Mouse (Mus musculus) CH12.LX (cell line): Measurements from ENCODE around the gene Dppa5a. TPM values are rescaled to one million over a fixed set of nuclear protein-coding genes. Genes with fewer than 3 reads are reported as not detected.
"Not testable (repeated sequence)": the region's sequence is repeated elsewhere in the genome, so short reads cannot be mapped to it uniquely, and the experiment has no call there.

Experiments
- DNase-seq: peaks from one replicate; pipeline ENCODE4 v3.0.0-alpha.2; 2013; ENCODE audit errors: extremely low read depth
- H3K27ac ChIP-seq: 2 replicates; pipeline ENCODE4 v1.5.1; 2012; ENCODE audit warnings: low read depth, mild to moderate bottlenecking, control low read depth, moderate library complexity; ENCODE audit not compliant: insufficient read depth
- H3K27me3 ChIP-seq: replicated peaks from 2 replicates; pipeline ENCODE3; 2012; ENCODE audit warnings: inconsistent platforms
- H3K36me3 ChIP-seq, 2 experiments: replicated peaks in 1 of 2; 2 replicates each; pipeline versions ENCODE3 to v1.6.1; 2012; ENCODE audit warnings: inconsistent platforms in 1 of 2, low read length in 1 of 2, mild to moderate bottlenecking in 1 of 2, mixed read lengths in 1 of 2, moderate library complexity in 1 of 2; ENCODE audit not compliant: control insufficient read depth in 1 of 2, insufficient read depth in 1 of 2
- H3K4me1 ChIP-seq, 2 experiments: 2 replicates each; pipeline ENCODE4 v1.6.1; 2012; ENCODE audit warnings: inconsistent platforms in 1 of 2, moderate library complexity in 1 of 2; ENCODE audit not compliant: insufficient read depth in 2 of 2, control insufficient read depth in 1 of 2
- H3K4me2 ChIP-seq: 2 replicates; pipeline ENCODE4 v1.6.1; 2012; ENCODE audit warnings: low read depth, mild to moderate bottlenecking, control low read depth; ENCODE audit not compliant: poor library complexity, insufficient read depth, severe bottlenecking
- H3K4me3 ChIP-seq, 3 experiments: fragments of 150-350 bp in 1 of 3; sonication (generic) in 1 of 3; replicated peaks in 1 of 3; 2 replicates each; pipeline versions ENCODE3 to v1.5.1; 2011 to 2012; ENCODE audit warnings: low read depth in 2 of 3, low read length in 2 of 3, mild to moderate bottlenecking in 2 of 3, moderate library complexity in 2 of 3, control low read depth in 1 of 3, improper control_type of control experiment in 1 of 3, inconsistent platforms in 1 of 3, mixed read lengths in 1 of 3; ENCODE audit not compliant: poor library complexity in 1 of 3
- H3K79me2 ChIP-seq: replicated peaks from 2 replicates; pipeline ENCODE4 v1.6.1; 2012; ENCODE audit warnings: mild to moderate bottlenecking, moderate library complexity; ENCODE audit not compliant: control insufficient read depth, poor library complexity, insufficient read depth, severe bottlenecking; ENCODE audit errors: extremely low read depth
- H3K9ac ChIP-seq: 2 replicates; pipeline ENCODE4 v1.6.1; 2012; ENCODE audit warnings: low read depth, mild to moderate bottlenecking, control low read depth, moderate library complexity; ENCODE audit not compliant: insufficient read depth
- H3K9me3 ChIP-seq: replicated peaks from 2 replicates; pipeline ENCODE3; 2012; ENCODE audit warnings: low read length, inconsistent platforms, mixed read lengths
- CTCF ChIP-seq, 2 experiments: IDR thresholded peaks in 1 of 2; conservative IDR thresholded peaks in 1 of 2; 2 replicates each; pipeline ENCODE4 v1.5.1; 2011 to 2012; ENCODE audit warnings: low read depth in 2 of 2, low read length in 2 of 2, improper control_type of control experiment in 1 of 2, inconsistent platforms in 1 of 2, mild to moderate bottlenecking in 1 of 2, moderate library complexity in 1 of 2
- JUND ChIP-seq: conservative IDR thresholded peaks from 2 replicates; pipeline ENCODE4 v1.6.1; 2011; ENCODE audit warnings: low read depth, low read length, improper control_type of control experiment
- MAFK ChIP-seq: IDR thresholded peaks from 2 replicates; pipeline ENCODE4 v1.6.1; 2011; ENCODE audit warnings: low read length, improper control_type of control experiment; ENCODE audit not compliant: insufficient replicate concordance
- MYC ChIP-seq: IDR thresholded peaks from 2 replicates; pipeline ENCODE4 v1.6.1; 2011; ENCODE audit warnings: low read depth, mild to moderate bottlenecking, improper control_type of control experiment, low read length
- RAD21 ChIP-seq: IDR thresholded peaks from 2 replicates; pipeline ENCODE4 v1.6.1; 2011; ENCODE audit warnings: low read depth, mild to moderate bottlenecking, low read length, improper control_type of control experiment, moderate library complexity
- SMC3 ChIP-seq: IDR thresholded peaks from 2 replicates; pipeline ENCODE4 v1.6.1; 2011; ENCODE audit warnings: low read depth, low read length, improper control_type of control experiment
- ZC3H11A ChIP-seq: IDR thresholded peaks from 2 replicates; pipeline ENCODE4 v1.6.1; 2012; ENCODE audit warnings: low read depth, mild to moderate bottlenecking, inconsistent platforms, low read length, improper control_type of control experiment
- dilution Hi-C: fragments of 300-500 bp; cut with MboI; formaldehyde crosslinking; loops from 2 replicates; pipeline ENCODE4 v1.14.3; 2020; ENCODE audit warnings: low sequenced_read_pairs; ENCODE audit not compliant: extremely low pct_unique_long_range_greater_than_20kb, extremely low pct_ligation_motif_present
- in situ Hi-C: fragments of 300-500 bp; cut with MboI; formaldehyde crosslinking; loops from 3 replicates; pipeline ENCODE4 v1.14.3; 2019; ENCODE audit warnings: low sequenced_read_pairs, low pct_ligation_motif_present, low pct_unique_long_range_greater_than_20kb, mixed read lengths
- polyA plus RNA-seq: library from polyadenylated mRNA; unstranded; fragments of >175 nt; gene quantifications from 2 replicates; pipeline ENCODE4 v1.2.1, GENCODE M21; 2012; ENCODE audit warnings: low read depth; ENCODE audit not compliant: insufficient read length
- total RNA-seq, 2 experiments: library from RNA; depleted of rRNA; stranded (reverse); fragments of 300-350 nt in 1 of 2; fragments of >200 nt in 1 of 2; gene quantifications; 2 replicates each; pipeline ENCODE4 v1.2.3; 2012 to 2014

The Dppa5a gene
- total and polyA plus RNA-seq, 3 experiments = not detected

GRCm38 (mm10) chr9:78340324-78340723 is 27.7 kb downstream of the Dppa5a start:
- H3K27me3 ChIP-seq, dilution Hi-C loops, H3K27ac ChIP-seq, in situ Hi-C loops, H3K36me3 ChIP-seq, H3K4me3 ChIP-seq: not testable (repeated sequence)
- TF ChIP-seq CTCF (conservative IDR thresholded peaks at IDR 0.05 in 1 of 2, IDR thresholded peaks at IDR 0.05 in 1 of 2; ENCODE audit: low read depth in 2 of 2, low read length in 2 of 2) = peak; percentile 67
- peak; percentile 29 for TF ChIP-seq RAD21
- peak; percentile 32 for TF ChIP-seq SMC3
- TF ChIP-seq, all 38 proteins: peak for 3; not testable (repeated sequence) for 35
- H3K9me3 ChIP-seq, H3K4me2 ChIP-seq, H3K4me1 ChIP-seq, H3K79me2 ChIP-seq, H3K9ac ChIP-seq: not testable (repeated sequence)
- DNase-seq = peak; percentile 34

GRCm38 (mm10) chr9:78337050-78337449 is 30.9 kb downstream of the Dppa5a start:
- H3K27me3 ChIP-seq, DNase-seq, H3K4me3 ChIP-seq, H3K4me2 ChIP-seq, H3K9ac ChIP-seq, H3K36me3 ChIP-seq, dilution Hi-C loops, H3K9me3 ChIP-seq, H3K27ac ChIP-seq, H3K4me1 ChIP-seq, in situ Hi-C loops, H3K79me2 ChIP-seq: not testable (repeated sequence)

DNA sequence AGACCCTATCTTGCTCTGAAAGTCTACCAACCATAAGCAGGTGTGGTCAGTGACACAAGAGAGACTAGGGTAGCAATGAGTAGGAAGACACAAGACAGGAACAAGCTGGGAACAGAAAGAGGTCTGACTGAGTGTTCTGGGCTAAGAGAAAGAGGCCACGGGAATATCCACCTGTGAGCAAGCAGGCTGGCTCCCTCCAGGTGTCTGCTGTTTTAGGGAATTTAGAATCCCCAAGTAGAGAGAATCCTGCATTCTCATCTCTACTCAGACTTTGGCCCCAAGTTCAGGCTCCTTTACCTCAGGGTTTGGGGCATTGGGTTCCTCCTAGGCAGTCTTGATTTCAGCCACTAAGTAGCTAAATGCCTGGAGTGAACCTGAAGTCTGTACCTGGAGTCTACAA is 40.7 kb downstream of the Dppa5a start, which contains the start of gene Omt2b:
Gene Omt2b (plus strand): TSS at position 301 of the 400 bp plus-strand sequence.
- H3K79me2 ChIP-seq, H3K27ac ChIP-seq, H3K9me3 ChIP-seq, H3K36me3 ChIP-seq, H3K4me3 ChIP-seq, dilution Hi-C loops, H3K4me1 ChIP-seq, H3K27me3 ChIP-seq, in situ Hi-C loops, DNase-seq, H3K4me2 ChIP-seq, H3K9ac ChIP-seq: not testable (repeated sequence)

GRCm38 (mm10) chr9:78319499-78319898 is 48.5 kb downstream of the Dppa5a start:
- no peak overlapping the region for H3K9ac ChIP-seq
- no peak overlapping the region for H3K4me2 ChIP-seq
- TF ChIP-seq MYC = peak; percentile 63; the same call in 1 of the 2 replicates
- TF ChIP-seq MAFK = no peak
- TF ChIP-seq JUND = no peak
- no peak for TF ChIP-seq ZC3H11A
- peak; percentile 21 to 68; a peak in 2 of 4 replicates for TF ChIP-seq CTCF (conservative IDR thresholded peaks at IDR 0.05 in 1 of 2, IDR thresholded peaks at IDR 0.05 in 1 of 2; ENCODE audit: low read depth in 2 of 2, low read length in 2 of 2)
- peak; percentile 44 for TF ChIP-seq RAD21
- H3K27ac ChIP-seq = no peak overlapping the region
- in situ Hi-C loops = no loop called here
- no peak overlapping the region for H3K4me3 ChIP-seq
- H3K9me3 ChIP-seq = no peaks in the 10 kb centered on the region
- dilution Hi-C loops = no loop called here
- no peaks in the 10 kb centered on the region for H3K79me2 ChIP-seq
- H3K4me1 ChIP-seq = peaks cover 3 to 7% of the 10 kb centered on the region in 2 experiments; a peak in 1 of 4 replicates
- DNase-seq = peak; percentile 15
- H3K27me3 ChIP-seq = peaks cover 7% of the 10 kb centered on the region
- H3K36me3 ChIP-seq = no peaks in the 10 kb centered on the region

Other genes starting within 250 kb of the Dppa5a start
- gene Gsta4, start 185.4 kb downstream of the Dppa5a start, total RNA-seq (2012; rRNA removed) = 0.50 and 0.85 TPM in 2 replicates
- gene Gsta4, start 185.4 kb downstream of the Dppa5a start, total RNA-seq (2014; rRNA removed) = not detected in 2 replicates
- gene Gsta4, start 185.4 kb downstream of the Dppa5a start, polyA plus RNA-seq = 0.47 and 1.2 TPM in 2 replicates
- gene Gsta1, start 137.5 kb downstream of the Dppa5a start, total RNA-seq (2012; rRNA removed) = not detected in 2 replicates
- not detected in 2 replicates for gene Gsta1, start 137.5 kb downstream of the Dppa5a start, total RNA-seq (2014; rRNA removed)
- gene Gsta1, start 137.5 kb downstream of the Dppa5a start, polyA plus RNA-seq = not detected in 2 replicates
- not detected in 2 replicates for gene Gm3776, start 111.0 kb downstream of the Dppa5a start, total RNA-seq (2012; rRNA removed)
- gene Gm3776, start 111.0 kb downstream of the Dppa5a start, total RNA-seq (2014; rRNA removed) = not detected in 2 replicates
- not detected in 2 replicates for gene Gm3776, start 111.0 kb downstream of the Dppa5a start, polyA plus RNA-seq
- not detected in 2 replicates for gene Gm10639, start 78.3 kb downstream of the Dppa5a start, total RNA-seq (2012; rRNA removed)
- gene Gm10639, start 78.3 kb downstream of the Dppa5a start, total RNA-seq (2014; rRNA removed) = not detected in 2 replicates
- not detected in 2 replicates for gene Gm10639, start 78.3 kb downstream of the Dppa5a start, polyA plus RNA-seq
- not detected in 2 replicates for gene Omt2a, start 53.4 kb downstream of the Dppa5a start, total RNA-seq (2012; rRNA removed)
- not detected in 2 replicates for gene Omt2a, start 53.4 kb downstream of the Dppa5a start, total RNA-seq (2014; rRNA removed)
- gene Omt2a, start 53.4 kb downstream of the Dppa5a start, polyA plus RNA-seq = not detected in 2 replicates
- not detected in 2 replicates for gene Omt2b, start 40.6 kb downstream of the Dppa5a start, total RNA-seq (2012; rRNA removed)
- not detected in 2 replicates for gene Omt2b, start 40.6 kb downstream of the Dppa5a start, total RNA-seq (2014; rRNA removed)
- not detected in 2 replicates for gene Omt2b, start 40.6 kb downstream of the Dppa5a start, polyA plus RNA-seq
- not detected in 2 replicates for gene Gsta2, start 12.4 kb downstream of the Dppa5a start, total RNA-seq (2012; rRNA removed)
- not detected in 2 replicates for gene Gsta2, start 12.4 kb downstream of the Dppa5a start, total RNA-seq (2014; rRNA removed)
- not detected in 2 replicates for gene Gsta2, start 12.4 kb downstream of the Dppa5a start, polyA plus RNA-seq
- not detected in 2 replicates for gene Ooep, start 10.5 kb upstream of the Dppa5a start, total RNA-seq (2012; rRNA removed)
- not detected in 2 replicates for gene Ooep, start 10.5 kb upstream of the Dppa5a start, total RNA-seq (2014; rRNA removed)
- gene Ooep, start 10.5 kb upstream of the Dppa5a start, polyA plus RNA-seq = not detected in 2 replicates
- not detected in 2 replicates for gene Ddx43, start 27.6 kb upstream of the Dppa5a start, total RNA-seq (2012; rRNA removed)
- gene Ddx43, start 27.6 kb upstream of the Dppa5a start, total RNA-seq (2014; rRNA removed) = not detected in 2 replicates
- gene Ddx43, start 27.6 kb upstream of the Dppa5a start, polyA plus RNA-seq = not detected in 2 replicates
- not detected in 2 replicates for gene Cgas, start 75.1 kb upstream of the Dppa5a start, total RNA-seq (2012; rRNA removed)
- gene Cgas, start 75.1 kb upstream of the Dppa5a start, total RNA-seq (2014; rRNA removed) = not detected in 2 replicates
- not detected in 2 replicates for gene Cgas, start 75.1 kb upstream of the Dppa5a start, polyA plus RNA-seq
- 21.5 and 22.9 TPM in 2 replicates for gene Mto1, start 80.0 kb upstream of the Dppa5a start, total RNA-seq (2012; rRNA removed)
- 21.5 and 22.5 TPM in 2 replicates for gene Mto1, start 80.0 kb upstream of the Dppa5a start, total RNA-seq (2014; rRNA removed)
- gene Mto1, start 80.0 kb upstream of the Dppa5a start, polyA plus RNA-seq = 13.8 and 14.2 TPM in 2 replicates
- 0.46 and 0.55 TPM in 2 replicates for gene Gm17324, start 80.6 kb upstream of the Dppa5a start, total RNA-seq (2012; rRNA removed)
- gene Gm17324, start 80.6 kb upstream of the Dppa5a start, total RNA-seq (2014; rRNA removed) = not detected in 2 replicates
- gene Gm17324, start 80.6 kb upstream of the Dppa5a start, polyA plus RNA-seq = not detected in 2 replicates
- 14,448 and 18,409 TPM in 2 replicates for gene Eef1a1, start 121.0 kb upstream of the Dppa5a start, total RNA-seq (2012; rRNA removed)
- 21,026 and 21,314 TPM in 2 replicates for gene Eef1a1, start 121.0 kb upstream of the Dppa5a start, total RNA-seq (2014; rRNA removed)
- 11,979 and 12,362 TPM in 2 replicates for gene Eef1a1, start 121.0 kb upstream of the Dppa5a start, polyA plus RNA-seq
- gene Slc17a5, start 219.9 kb upstream of the Dppa5a start, total RNA-seq (2012; rRNA removed) = 6.7 and 7.6 TPM in 2 replicates
- 4.9 and 5.7 TPM in 2 replicates for gene Slc17a5, start 219.9 kb upstream of the Dppa5a start, total RNA-seq (2014; rRNA removed)
- gene Slc17a5, start 219.9 kb upstream of the Dppa5a start, polyA plus RNA-seq = 7.0 and 7.6 TPM in 2 replicates
- 0.13 and 0.21 TPM in 2 replicates for gene Cd109, start 247.4 kb upstream of the Dppa5a start, total RNA-seq (2012; rRNA removed)
- 0.52 and 0.62 TPM in 2 replicates for gene Cd109, start 247.4 kb upstream of the Dppa5a start, total RNA-seq (2014; rRNA removed)
- gene Cd109, start 247.4 kb upstream of the Dppa5a start, polyA plus RNA-seq = 0.65 and 0.73 TPM in 2 replicates